ENCODE assay signal across 8 mouse cellular contexts in the genomic region with DNA sequence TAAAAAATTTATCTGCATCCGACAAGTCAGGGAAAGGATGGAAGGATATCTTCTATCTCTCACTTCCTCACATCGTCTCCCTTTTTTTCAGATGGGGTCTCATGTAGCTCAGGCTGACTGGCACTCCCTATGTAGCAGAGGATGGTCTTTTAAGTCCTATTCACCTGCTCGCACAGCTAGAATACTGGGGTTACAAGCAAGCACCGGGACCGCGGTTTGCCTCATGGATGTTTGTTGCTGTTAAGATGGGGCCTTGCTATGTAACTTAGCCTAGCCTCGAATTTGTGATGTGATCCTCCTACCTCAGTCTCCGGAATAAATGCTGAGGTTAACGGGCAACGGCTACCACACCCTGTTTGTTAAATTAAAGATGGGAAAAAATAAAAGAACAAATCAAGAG. TPM values are rescaled to one million over a fixed set of nuclear protein-coding genes. Genes with fewer than 3 reads are reported as not detected.
DNase-seq lines count a peak whose midpoint lies in the region; ATAC-seq and TF ChIP-seq lines count a peak whose summit lies in the region.

No protein-coding gene starts in this region.

- peak overlapping the region; percentile 94 for H3K4me3 ChIP-seq in testis, adult 2 months (ENCODE audit: control insufficient read depth, low read depth, low read length)
- peak overlapping the region; percentile 92 for H3K4me3 ChIP-seq in hindbrain, postnatal 0 days (ENCODE audit: low read length)
- H3K4me3 ChIP-seq in midbrain, embryonic 13.5 days (replicated peaks): peak overlapping the region; percentile 95

- H3K9me3 ChIP-seq in hindbrain, postnatal 0 days (ENCODE audit: low read length): no peaks in the 10 kb centered on the region
- H3K9me3 ChIP-seq in midbrain, embryonic 13.5 days: no peaks in the 10 kb centered on the region

- TF ChIP-seq POLR2A in testis, adult 2 months (IDR thresholded peaks at IDR 0.05; ENCODE audit: control insufficient read depth, low read depth, low read length): no peak

- no peak for TF ChIP-seq CTCF in testis, adult 2 months (IDR thresholded peaks at IDR 0.05; ENCODE audit: control insufficient read depth, insufficient read depth, insufficient replicate concordance, low read depth, low read length)
- no peak for TF ChIP-seq CTCF in hindbrain, postnatal 0 days (IDR thresholded peaks at IDR 0.05; ENCODE audit: low read depth)

- H3K9ac ChIP-seq in hindbrain, postnatal 0 days (replicated peaks; ENCODE audit: low read length): peak overlapping the region; percentile 93
- peak overlapping the region; percentile 48; the same call in 1 of the 2 replicates for H3K9ac ChIP-seq in midbrain, embryonic 13.5 days (replicated peaks)

- 16% methylated on average over 10 of the region's 10 CpGs for WGBS in hindbrain, postnatal 0 days
- WGBS in midbrain, embryonic 13.5 days: 23% methylated on average over 10 of the region's 10 CpGs

- no peaks in the 10 kb centered on the region for H3K27me3 ChIP-seq in testis, adult 2 months (ENCODE audit: control insufficient read depth, insufficient read depth, low read length)
- H3K27me3 ChIP-seq in hindbrain, postnatal 0 days (ENCODE audit: insufficient read depth, low read length): no peaks in the 10 kb centered on the region
- no peaks in the 10 kb centered on the region for H3K27me3 ChIP-seq in midbrain, embryonic 13.5 days

- intact Hi-C loops in left cerebral cortex, postnatal 4 days (cut with DNase I): no loop called here

- peaks cover 2% of the 10 kb centered on the region for H3K4me1 ChIP-seq in testis, adult 2 months (ENCODE audit: control insufficient read depth, insufficient read depth, low read length)
- 0 out of 2 replicates have a peak, but pooled peaks cover 5% of the 10 kb centered on the region for H3K4me1 ChIP-seq in hindbrain, postnatal 0 days (ENCODE audit: insufficient read depth, low read length)
- H3K4me1 ChIP-seq in midbrain, embryonic 13.5 days (replicated peaks): peaks cover 24% of the 10 kb centered on the region

- peaks cover 6% of the 10 kb centered on the region for H3K36me3 ChIP-seq in testis, adult 2 months (ENCODE audit: control insufficient read depth, insufficient read depth, low read length)
- H3K36me3 ChIP-seq in hindbrain, postnatal 0 days (ENCODE audit: insufficient read depth, low read length): peaks cover 17% of the 10 kb centered on the region; the same call in 1 of the 2 replicates
- H3K36me3 ChIP-seq in midbrain, embryonic 13.5 days: peaks cover 26% of the 10 kb centered on the region

- H3K27ac ChIP-seq in testis, adult 2 months (ENCODE audit: control insufficient read depth, insufficient read depth, low read depth, low read length): peak overlapping the region; percentile 96
- H3K27ac ChIP-seq in hindbrain, postnatal 0 days: peak overlapping the region; percentile 94; the same call in 1 of the 2 replicates
- no peak overlapping the region for H3K27ac ChIP-seq in midbrain, embryonic 13.5 days

- 0 out of 2 replicates have a peak, but pooled peaks have one; percentile 18 for ATAC-seq in cerebellum, adult (ENCODE audit: insufficient number of reproducible peaks, low FRiP score, low TSS enrichment)
- no peak for ATAC-seq in hindbrain, postnatal 0 days
- ATAC-seq in midbrain, embryonic 13.5 days: peak; percentile 22; the same call in 1 of the 2 replicates

- H3K4me2 ChIP-seq in hindbrain, postnatal 0 days (ENCODE audit: low read depth, low read length): peak overlapping the region; percentile 80
- peak overlapping the region; percentile 63 for H3K4me2 ChIP-seq in midbrain, embryonic 13.5 days (replicated peaks)

- DNase-seq in cerebellum, adult 11-12 months: no peak
- no peak for DNase-seq in testis, postnatal 10 days (ENCODE audit: low spot score)
- DNase-seq in hindbrain, postnatal 0 days (ENCODE audit: low spot score): peak; percentile 3
- no peak for DNase-seq in left cerebral cortex, postnatal 4 days
- no peak for DNase-seq in urinary bladder, postnatal 25 days (ENCODE audit: low spot score)

RNA-seq across cellular contexts. Expression of a gene that starts 0.4 kb away (rescaled TPM):
- polyA plus RNA-seq in testis, adult 2 months (2012; rRNA removed): 21.8 and 22.8 TPM in 2 replicates
- total RNA-seq in hindbrain, postnatal 0 days (2014; rRNA removed): 2.0 and 5.7 TPM in 2 replicates
- 4.8 and 5.9 TPM in 2 replicates for polyA plus RNA-seq in hindbrain, postnatal 0 days (2015; fragmentation: Nextera tagmentation; extraction: Ambion mirVana)
- polyA plus RNA-seq in midbrain, embryonic 13.5 days (2015; fragmentation: Nextera tagmentation; extraction: Ambion mirVana): 5.7 and 5.9 TPM in 2 replicates
- 1 to 10 TPM; 5.2 to 8.3 TPM for total RNA-seq in left cerebral cortex, postnatal 4 days (2021)

RNA-seq across cellular contexts. Expression of a gene that starts 0.6 kb away (rescaled TPM):
- polyA plus RNA-seq in testis, adult 2 months (2012; rRNA removed): 267 and 293 TPM in 2 replicates
- total RNA-seq in hindbrain, postnatal 0 days (2014; rRNA removed): 473 and 560 TPM in 2 replicates
- 486 and 490 TPM in 2 replicates for polyA plus RNA-seq in hindbrain, postnatal 0 days (2015; fragmentation: Nextera tagmentation; extraction: Ambion mirVana)
- polyA plus RNA-seq in midbrain, embryonic 13.5 days (2015; fragmentation: Nextera tagmentation; extraction: Ambion mirVana): 592 and 613 TPM in 2 replicates
- total RNA-seq in left cerebral cortex, postnatal 4 days (2021): 100 to 1,000 TPM; 300 to 327 TPM

RNA-seq across cellular contexts. Expression of a gene that starts 6.7 kb away (rescaled TPM):
- 7.3 and 10.8 TPM in 2 replicates for polyA plus RNA-seq in testis, adult 2 months (2012; rRNA removed)
- total RNA-seq in hindbrain, postnatal 0 days (2014; rRNA removed): 5.2 and 6.1 TPM in 2 replicates
- polyA plus RNA-seq in hindbrain, postnatal 0 days (2015; fragmentation: Nextera tagmentation; extraction: Ambion mirVana): 2.5 and 3.1 TPM in 2 replicates
- polyA plus RNA-seq in midbrain, embryonic 13.5 days (2015; fragmentation: Nextera tagmentation; extraction: Ambion mirVana): 4.4 and 5.3 TPM in 2 replicates
- total RNA-seq in left cerebral cortex, postnatal 4 days (2021): 10 to 100 TPM; 16.2 to 17.1 TPM
